Mouse (Mus musculus) frontal cortex, postnatal 14 days (tissue): ENCODE measurements around the gene Ahctf1.
"Not testable (repeated sequence)": the region's sequence is repeated elsewhere in the genome, so short reads cannot be mapped to it uniquely, and the experiment has no call there.

Experiments
- DNase-seq, 2 experiments: peaks; one replicate each; pipeline ENCODE4 v3.0.0; 2022; ENCODE audit warnings: low spot score in 2 of 2

The Ahctf1 gene

GRCm38 (mm10) chr1:179803513-179804139, at the start of gene Ahctf1:
TSS of gene Ahctf1 (minus strand) at chr1:179803680.
- DNase-seq: peak; percentile 97 to 98

GRCm38 (mm10) chr1:179847759-179848389, 44.4 kb upstream of the Ahctf1 start:
- peak; percentile 21 to 76 for DNase-seq

- DNase-seq: no peak
Measured at GRCm38 (mm10) chr1:179847173-179847572, 43.7 kb upstream of the Ahctf1 start.

DNA sequence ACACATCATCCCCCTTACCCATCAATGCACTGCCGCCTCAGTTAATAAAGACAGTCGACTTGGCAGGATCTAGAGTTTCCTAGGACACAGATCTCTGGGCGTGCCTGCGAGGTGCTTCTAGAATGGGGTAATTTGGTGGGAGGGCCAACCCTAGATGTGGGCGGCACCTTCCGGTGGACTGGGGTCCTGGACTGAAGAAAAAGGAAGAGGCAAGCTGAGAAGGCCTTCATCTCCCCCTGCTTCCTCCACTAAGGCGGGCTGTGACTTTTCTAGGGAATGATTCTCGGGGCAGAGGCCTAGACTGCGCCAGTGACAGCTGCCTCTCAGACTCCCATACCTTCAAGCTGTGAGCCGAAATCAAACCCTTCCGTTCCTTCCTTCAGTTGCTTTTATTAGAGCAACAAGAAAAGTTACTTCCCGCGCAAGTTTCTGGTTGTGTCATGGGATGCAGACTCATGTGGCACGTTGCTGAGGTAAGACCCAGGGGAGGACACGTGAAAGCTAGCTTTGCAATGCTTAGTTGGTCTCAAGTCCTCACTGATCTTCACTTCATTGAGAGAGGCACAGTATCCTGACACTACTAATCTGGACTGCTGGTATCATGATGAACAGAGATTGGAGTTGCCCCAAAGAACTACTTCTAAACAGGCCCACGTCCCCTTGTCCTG, 42.5 kb upstream of the Ahctf1 start:
- no peak for DNase-seq

DNA sequence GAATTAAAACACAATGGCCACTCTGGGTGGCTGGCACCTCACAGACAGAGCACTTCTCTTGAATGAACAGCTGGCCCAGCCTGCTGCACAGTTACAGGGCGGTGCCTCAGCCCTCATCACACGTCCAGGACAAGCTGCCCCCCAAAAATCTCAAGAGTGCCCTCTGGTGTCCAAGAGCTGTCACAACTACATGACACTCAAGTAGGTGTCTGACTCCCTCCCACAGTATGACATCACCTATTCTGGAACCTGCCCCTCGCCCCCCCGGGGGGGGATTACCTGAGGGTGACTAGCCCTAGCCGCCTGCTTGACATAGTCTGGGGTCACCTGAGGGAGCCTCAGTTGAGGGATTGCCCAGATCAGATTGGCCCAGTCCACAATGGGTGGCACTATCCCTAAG, 41.4 kb upstream of the Ahctf1 start:
- DNase-seq: peak; percentile 26 to 33

GRCm38 (mm10) chr1:179843981-179844380, 40.5 kb upstream of the Ahctf1 start:
- no peak for DNase-seq

- no peak for DNase-seq
Measured at GRCm38 (mm10) chr1:179842568-179842967, 39.1 kb upstream of the Ahctf1 start.

DNA sequence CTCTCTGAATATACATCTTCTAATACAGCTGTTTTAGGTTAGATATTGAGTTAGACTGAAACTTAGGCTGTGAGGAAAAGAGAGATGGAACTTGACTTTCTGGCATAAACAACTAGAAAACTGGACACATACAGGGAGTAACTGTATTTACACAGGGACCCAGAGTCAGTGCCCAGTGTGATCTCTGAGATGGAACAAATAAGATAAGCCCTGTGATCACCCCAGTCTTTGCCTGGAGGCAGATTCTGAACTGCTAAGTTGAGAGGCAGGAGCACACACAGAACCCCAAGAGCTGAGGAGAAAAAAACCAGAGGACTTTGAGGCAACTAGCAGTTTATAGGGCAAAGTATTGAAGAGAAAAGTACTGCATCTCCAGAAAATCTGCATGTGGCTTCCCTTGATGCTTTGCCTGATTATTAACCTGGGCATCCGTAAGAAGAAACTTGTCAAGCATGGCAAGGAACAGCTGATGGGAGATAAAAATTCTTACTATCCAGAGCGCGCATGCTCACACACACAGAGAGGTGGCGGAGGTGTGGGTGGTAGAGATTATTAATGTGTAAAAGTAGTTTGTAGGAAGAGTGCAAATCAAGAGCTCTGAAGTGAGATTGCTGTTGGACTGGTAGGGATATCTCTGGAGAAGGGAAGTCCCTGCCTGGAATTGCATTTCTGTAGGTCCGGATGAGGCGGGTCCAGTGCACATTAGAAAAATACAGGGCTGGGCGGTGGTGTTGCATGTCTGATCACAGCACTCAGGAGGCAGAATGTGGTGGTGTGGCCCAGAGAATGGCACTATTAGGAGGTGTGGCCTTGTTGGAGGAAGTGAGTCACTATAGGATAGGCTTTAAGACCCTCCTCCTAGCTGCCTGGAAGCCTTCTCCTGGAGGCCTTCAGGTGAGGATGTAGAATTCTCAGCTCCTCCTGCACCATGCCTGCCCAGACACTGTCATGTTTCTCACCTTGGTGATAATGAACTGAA, 33.2 kb upstream of the Ahctf1 start:
- DNase-seq: no peak

DNA sequence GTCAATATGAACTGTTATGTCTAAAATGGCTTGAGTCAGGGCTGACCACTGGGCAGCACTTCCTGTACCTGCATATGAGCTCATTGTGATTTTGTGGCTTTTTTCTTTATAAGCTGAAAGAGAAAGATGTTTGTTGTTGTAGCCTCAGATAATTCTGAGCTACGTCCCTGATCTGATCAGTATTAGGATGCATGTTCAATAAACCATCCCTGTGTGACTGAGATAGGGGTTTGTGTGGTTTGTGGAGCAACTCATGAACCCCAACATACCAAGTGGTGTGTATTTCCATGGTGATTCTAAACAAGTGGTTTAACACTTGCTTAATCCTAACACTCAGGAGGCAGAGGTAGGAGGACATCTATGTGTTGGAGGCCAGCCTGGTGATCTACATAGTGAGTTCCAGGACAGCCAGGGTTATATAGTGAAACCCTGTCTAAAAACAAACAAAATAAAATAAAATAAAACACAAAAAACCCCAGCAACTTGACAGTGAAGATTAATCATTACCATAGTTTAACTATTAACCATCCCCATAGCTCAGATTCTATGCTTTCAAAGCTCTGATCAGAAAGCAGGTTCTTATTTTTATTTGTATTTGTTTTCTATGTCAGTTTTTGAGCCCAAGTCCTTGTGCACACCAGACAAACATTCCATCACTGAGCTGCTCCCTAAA, 32.4 kb upstream of the Ahctf1 start:
- no peak for DNase-seq

DNA sequence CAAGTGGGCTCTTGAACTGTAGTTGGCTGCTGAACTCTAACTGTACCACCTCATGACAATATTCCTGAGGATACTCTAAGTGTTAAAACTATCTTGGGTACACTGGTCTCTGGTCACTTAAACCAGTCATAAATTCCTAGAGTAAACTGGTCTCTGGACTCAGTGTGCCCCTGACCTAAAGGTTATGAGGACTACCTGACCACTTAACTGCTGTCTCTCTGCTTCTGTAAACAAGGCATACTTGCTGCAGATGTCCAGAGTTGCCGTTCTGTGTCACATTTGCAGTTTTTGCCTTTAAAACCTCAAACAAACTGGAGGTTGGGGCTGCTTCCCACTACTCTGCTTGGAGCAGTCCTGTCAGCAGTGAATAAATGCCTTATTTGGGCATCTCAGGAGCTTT, 30.1 kb upstream of the Ahctf1 start:
- no peak for DNase-seq

DNA sequence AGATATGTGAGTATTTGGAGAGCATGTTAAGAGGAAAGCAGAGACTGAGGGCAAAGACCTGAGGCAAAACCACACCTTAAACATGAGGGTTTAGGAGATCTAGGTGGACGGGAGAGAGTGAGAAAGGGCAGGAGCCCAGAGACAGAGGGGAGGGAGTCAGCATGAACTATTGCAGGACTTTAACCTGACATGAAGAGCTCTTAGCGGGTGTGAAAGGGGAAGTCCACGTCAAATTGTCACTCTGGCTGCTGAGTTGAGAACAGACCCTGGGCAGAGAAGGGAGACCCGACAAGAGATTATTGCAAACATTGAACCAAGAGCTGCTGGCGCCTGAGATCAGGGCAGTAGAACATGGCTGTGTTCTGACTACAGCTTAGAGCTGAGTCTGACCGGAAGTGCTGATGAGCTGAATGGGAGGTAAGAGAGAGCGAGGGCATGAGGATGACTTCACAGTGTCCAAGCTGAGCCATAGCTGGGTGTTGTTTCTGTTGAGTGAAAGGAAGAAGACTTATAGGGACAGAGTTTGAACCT, 29.3 kb upstream of the Ahctf1 start:
- DNase-seq: no peak

DNA sequence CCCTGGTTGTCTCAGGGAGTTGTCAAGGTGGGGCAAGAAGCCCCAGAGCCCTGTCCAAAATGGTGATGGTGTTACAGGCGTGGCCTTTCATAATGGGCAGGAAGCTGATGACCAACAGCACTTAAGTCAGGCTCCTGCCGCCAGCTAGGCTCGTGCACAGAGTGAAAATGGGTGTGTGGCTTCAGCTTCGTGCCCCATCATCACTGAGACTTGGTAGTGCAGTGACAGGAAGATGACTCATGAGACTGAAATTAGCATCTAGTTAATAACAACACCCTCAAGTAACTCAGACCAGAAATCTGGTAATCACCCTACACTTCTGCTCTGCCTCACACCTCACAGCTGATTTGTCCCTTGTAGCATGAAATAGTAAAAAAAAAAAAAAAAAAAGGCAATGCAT, 25.4 kb upstream of the Ahctf1 start:
- DNase-seq: no peak

- DNase-seq: no peak
Measured at GRCm38 (mm10) chr1:179828051-179828450, 24.6 kb upstream of the Ahctf1 start.

GRCm38 (mm10) chr1:179824549-179824948, 21.1 kb upstream of the Ahctf1 start:
- DNase-seq: no peak

GRCm38 (mm10) chr1:179818490-179819278, 15.2 kb upstream of the Ahctf1 start:
- DNase-seq: not testable (repeated sequence)

DNA sequence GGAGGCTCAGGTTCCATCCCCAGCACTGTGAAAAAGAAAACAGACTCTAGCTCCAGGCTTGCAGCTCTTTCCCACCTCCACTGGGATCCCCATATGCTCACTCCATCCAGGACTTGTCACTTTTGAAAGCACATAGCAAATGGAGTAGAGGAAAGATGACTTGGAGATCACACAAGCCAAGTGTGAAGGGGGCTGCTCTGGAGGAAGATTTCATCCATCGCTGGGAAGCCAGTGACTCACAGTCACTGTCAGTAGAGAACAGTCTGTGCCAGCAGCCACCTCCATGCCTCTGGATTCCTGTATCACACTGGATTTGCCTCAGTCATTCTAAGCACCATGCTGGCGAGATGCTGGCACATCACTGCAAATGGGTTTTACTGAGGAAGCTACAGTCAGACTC, 11.1 kb upstream of the Ahctf1 start:
- peak; percentile 6 to 16 for DNase-seq

DNA sequence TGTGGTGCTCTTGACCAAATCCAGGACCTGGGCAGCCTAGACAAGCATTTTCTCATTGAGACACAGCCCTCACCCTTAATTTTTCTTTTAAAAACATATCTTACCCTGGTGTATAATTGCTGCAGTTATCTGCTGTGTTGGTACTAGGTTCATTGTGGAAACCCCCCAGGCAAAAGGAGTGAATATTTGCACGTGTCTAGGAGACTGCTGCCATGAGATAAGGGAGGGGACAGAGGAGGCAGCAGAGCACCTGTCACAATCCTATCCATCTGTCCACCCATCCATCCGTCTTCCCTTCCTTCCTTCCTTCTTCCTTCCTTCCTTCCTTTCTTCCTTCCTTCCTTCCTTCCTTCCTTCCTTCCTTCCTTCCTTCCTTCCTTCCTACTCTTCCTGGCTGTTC, 9.9 kb upstream of the Ahctf1 start:
- no peak for DNase-seq

GRCm38 (mm10) chr1:179808300-179808699, 4.8 kb upstream of the Ahctf1 start:
- no peak for DNase-seq

DNA sequence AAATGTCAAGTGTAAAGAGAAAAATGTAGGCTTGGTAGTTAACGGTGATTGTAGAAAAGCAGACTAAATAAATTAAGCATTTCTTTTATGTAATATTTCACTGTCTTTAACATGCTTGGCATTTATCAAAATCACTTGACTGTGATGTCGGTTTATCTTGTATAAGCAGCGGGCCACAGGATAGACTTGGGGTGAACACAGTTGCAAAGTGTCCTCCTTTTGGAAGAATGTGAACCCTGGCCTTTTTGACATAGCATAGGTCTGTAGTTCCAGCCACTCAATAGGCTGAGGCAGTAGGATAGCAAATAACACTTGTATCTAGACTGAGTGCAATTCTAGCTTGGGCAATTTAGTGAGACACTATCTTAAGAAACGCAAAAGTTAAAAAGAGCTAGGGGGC, 4.0 kb upstream of the Ahctf1 start:
- DNase-seq: no peak

- DNase-seq: no peak
Measured at GRCm38 (mm10) chr1:179805751-179806150, 2.3 kb upstream of the Ahctf1 start.
